Mouse (Mus musculus) heart, embryonic 12.5 days (tissue): ENCODE data around the gene Fanca. TPM values are rescaled to one million over a fixed set of nuclear protein-coding genes. Genes with fewer than 3 reads are reported as not detected.
A peak's percentile ranks its signal among the peaks of the same experiment; 100 is the strongest.

Source experiments
- ATAC-seq: fragments of 200-750 bp; cut with Nextera tagmentation; 2 replicates; pipeline ENCODE4 v1.8.0; 2017; ENCODE audit warnings: moderate TSS enrichment, moderate library complexity; ENCODE audit not compliant: insufficient number of reproducible peaks, low FRiP score
- H3K27ac ChIP-seq: fragments of 300-500 bp; sonication (generic); 2 replicates; pipeline ENCODE4 v1.5.1; 2016; ENCODE audit warnings: mild to moderate bottlenecking, moderate library complexity; ENCODE audit not compliant: poor library complexity, severe bottlenecking
- H3K27me3 ChIP-seq: fragments of 300-500 bp; sonication (generic); replicated peaks from 2 replicates; pipeline ENCODE4 v1.6.1; 2016; ENCODE audit warnings: mild to moderate bottlenecking, moderate library complexity
- H3K36me3 ChIP-seq: fragments of 300-500 bp; sonication (generic); 2 replicates; pipeline ENCODE4 v1.6.1; 2016; ENCODE audit warnings: mild to moderate bottlenecking, moderate library complexity
- H3K4me1 ChIP-seq: fragments of 300-500 bp; sonication (generic); replicated peaks from 2 replicates; pipeline ENCODE4 v1.6.1; 2016; ENCODE audit warnings: mild to moderate bottlenecking
- H3K4me2 ChIP-seq: fragments of 300-500 bp; sonication (generic); 2 replicates; pipeline ENCODE4 v1.6.1; 2016; ENCODE audit warnings: mild to moderate bottlenecking, moderate library complexity
- H3K4me3 ChIP-seq: fragments of 300-500 bp; sonication (generic); 2 replicates; pipeline ENCODE4 v1.5.1; 2016; ENCODE audit warnings: mild to moderate bottlenecking
- H3K9ac ChIP-seq: fragments of 300-500 bp; sonication (generic); 2 replicates; pipeline ENCODE4 v1.6.1; 2016; ENCODE audit warnings: mild to moderate bottlenecking, moderate library complexity
- H3K9me3 ChIP-seq: fragments of 300-500 bp; sonication (generic); replicated peaks from 2 replicates; pipeline ENCODE4 v1.6.1; 2016; ENCODE audit warnings: mild to moderate bottlenecking, moderate library complexity
- WGBS: fragments of 180-500 bp; shearing (Covaris S2); methylation state at CpG from one replicate; pipeline ENCODE4 v1.1.7; 2016; 5-methylcytosine and 5-hydroxymethylcytosine counted together
- polyA plus RNA-seq: library from polyadenylated mRNA; unstranded; fragments of >200 nt; fragmentation: Nextera tagmentation; extraction: Ambion mirVana; gene quantifications from 2 replicates; pipeline ENCODE4 v1.2.1, GENCODE M21; 2016

Gene Fanca
- polyA plus RNA-seq, result 23.0 and 23.6 TPM in 2 replicates

DNA sequence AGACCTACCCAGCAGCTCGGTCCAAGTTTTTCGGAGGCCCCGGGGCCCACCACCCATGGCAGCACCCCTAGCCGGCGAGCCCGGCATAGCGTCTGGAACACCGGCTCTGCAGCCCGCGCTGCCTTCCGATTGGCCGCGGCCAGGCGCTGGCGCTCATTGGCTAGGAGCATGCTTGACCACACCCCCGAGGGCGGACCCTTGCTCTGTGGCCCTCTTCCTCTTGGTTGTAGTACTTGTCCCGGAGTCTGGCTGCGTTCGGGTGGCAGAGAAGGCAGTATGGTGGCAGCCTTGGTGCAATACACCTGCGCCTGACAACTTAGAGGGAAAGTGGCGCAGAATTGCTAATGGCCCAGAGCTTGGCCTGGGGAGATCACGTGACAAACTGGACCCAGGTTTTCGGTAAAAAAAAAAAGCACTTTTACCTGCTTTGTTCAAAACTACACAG is at the start of gene Fanca:
Fanca (minus strand) TSS at position 110 of the 445 bp plus-strand sequence.
- H3K4me3 ChIP-seq, result peak within 1 kb of the TSS; percentile 71
- H3K9me3 ChIP-seq, result no peaks in the 10 kb centered on the region
- peaks cover 4% of the 10 kb centered on the region; the same call in 1 of the 2 replicates for H3K36me3 ChIP-seq
- no peaks in the 10 kb centered on the region for H3K27me3 ChIP-seq
- peaks cover 15% of the 10 kb centered on the region for H3K4me1 ChIP-seq
- no peak within 1 kb of the TSS for H3K27ac ChIP-seq
- H3K9ac ChIP-seq, result peak within 1 kb of the TSS; percentile 80
- H3K4me2 ChIP-seq, result peak within 1 kb of the TSS; percentile 80
- peak; percentile 99 for ATAC-seq
- 0% methylated on average over 24 of the region's 24 CpGs for WGBS

DNA sequence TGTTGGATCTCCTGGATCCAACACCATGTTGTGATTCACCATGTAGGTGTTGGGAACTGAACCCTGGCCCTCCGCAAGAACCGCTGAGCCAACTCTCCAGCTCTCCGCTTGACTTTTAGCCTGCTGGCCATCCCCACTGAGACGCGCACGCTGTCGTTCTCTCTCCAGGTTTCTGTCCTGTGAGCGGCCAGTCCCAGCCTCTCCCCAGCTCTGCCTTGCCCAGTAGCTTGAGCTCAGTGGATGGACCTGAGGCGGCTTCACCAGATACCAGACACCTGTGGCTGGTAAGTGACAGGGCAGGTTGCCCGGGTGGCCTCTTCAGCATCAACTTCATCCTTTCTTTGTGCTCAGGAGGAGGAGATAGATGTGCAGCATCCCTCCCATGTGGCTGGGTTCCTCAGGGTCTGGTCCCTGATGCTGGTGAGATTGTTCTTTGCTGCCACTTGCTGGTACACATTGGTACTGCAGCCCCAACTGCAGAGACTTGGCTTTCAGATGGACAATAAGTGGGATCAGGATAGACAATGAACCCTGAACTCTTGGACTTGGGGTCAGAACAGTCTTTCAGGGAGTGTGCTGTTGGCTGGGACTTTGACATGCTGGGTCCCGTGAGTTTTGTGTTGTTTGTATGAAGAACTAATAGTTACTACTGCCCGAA is 42.8 kb upstream of the Fanca start:
- Histone ChIP-seq H3K9me3 (no peaks in the 10 kb centered on the region), H3K27me3 (0 out of 2 replicates have a peak, but pooled peaks cover 4% of the 10 kb centered on the region), H3K4me1 (no peaks in the 10 kb centered on the region), H3K27ac (no peak overlapping the region), H3K4me3 (no peak overlapping the region), H3K9ac (no peak overlapping the region), H3K36me3 (no peaks in the 10 kb centered on the region), H3K4me2 (no peak overlapping the region)
- ATAC-seq, result no peak
- WGBS, result 44% methylated on average over 12 of the region's 12 CpGs

GRCm38 (mm10) chr8:123353216-123353615 is 34.8 kb upstream of the Fanca start:
- Histone ChIP-seq H3K27ac (no peak overlapping the region), H3K27me3 (peaks cover 27% of the 10 kb centered on the region), H3K9me3 (no peaks in the 10 kb centered on the region), H3K4me1 (peaks cover 16% of the 10 kb centered on the region), H3K36me3 (no peaks in the 10 kb centered on the region), H3K9ac (no peak overlapping the region), H3K4me3 (no peak overlapping the region), H3K4me2 (no peak overlapping the region)
- WGBS, result 56% methylated on average over 11 of the region's 11 CpGs
- ATAC-seq, result no peak

DNA sequence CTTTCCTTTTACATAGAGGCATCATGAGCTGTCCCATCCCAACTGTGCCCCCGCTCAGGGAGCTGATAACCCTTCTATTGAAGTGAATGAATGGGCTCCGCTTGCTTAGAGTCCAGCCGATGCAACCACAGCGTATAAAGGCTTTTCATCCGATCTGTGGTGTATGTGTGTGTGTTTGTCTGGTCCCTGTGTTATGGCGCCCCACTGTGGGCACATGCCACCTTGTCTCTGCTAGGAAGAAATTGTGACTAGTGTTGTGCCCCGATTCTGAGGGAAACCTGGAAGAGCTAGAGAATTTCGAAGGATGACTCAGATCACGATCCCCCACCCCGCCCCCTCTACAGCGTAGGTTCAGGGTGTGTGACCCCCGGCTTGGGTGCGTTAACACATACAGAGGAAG is 34.4 kb upstream of the Fanca start:
- Histone ChIP-seq H3K27ac (no peak overlapping the region), H3K4me2 (no peak overlapping the region), H3K4me1 (peaks cover 20% of the 10 kb centered on the region), H3K36me3 (no peaks in the 10 kb centered on the region), H3K4me3 (no peak overlapping the region), H3K9ac (no peak overlapping the region), H3K27me3 (peaks cover 27% of the 10 kb centered on the region), H3K9me3 (no peaks in the 10 kb centered on the region)
- no peak for ATAC-seq
- WGBS, result 47% methylated on average over 13 of the region's 13 CpGs

GRCm38 (mm10) chr8:123352118-123352517 is 33.7 kb upstream of the Fanca start:
- 77% methylated on average over 12 of the region's 12 CpGs for WGBS
- ATAC-seq, result no peak
- Histone ChIP-seq H3K36me3 (no peaks in the 10 kb centered on the region), H3K4me1 (peaks cover 23% of the 10 kb centered on the region), H3K9me3 (no peaks in the 10 kb centered on the region), H3K27ac (no peak overlapping the region), H3K4me2 (no peak overlapping the region), H3K9ac (no peak overlapping the region), H3K4me3 (no peak overlapping the region), H3K27me3 (peaks cover 27% of the 10 kb centered on the region)

DNA sequence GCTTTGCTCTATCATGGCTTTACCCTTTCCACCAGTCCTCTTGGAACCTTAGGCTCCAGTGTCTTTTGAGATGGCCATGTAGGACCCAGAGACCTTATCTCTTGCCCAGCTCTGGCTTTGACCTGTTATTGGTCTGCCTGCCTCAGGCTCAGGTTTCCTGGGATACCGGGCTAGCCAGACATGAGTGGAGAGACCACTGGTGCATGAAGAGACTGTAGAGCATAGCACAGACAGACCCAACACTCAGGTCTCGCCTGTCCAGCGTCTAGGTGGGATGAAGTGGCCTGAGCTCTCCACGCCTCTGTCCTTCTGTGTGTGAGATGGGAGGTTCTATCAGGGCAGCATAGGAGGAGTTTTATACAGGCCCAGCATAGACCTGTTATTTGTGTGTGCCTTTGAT is 30.7 kb upstream of the Fanca start:
- H3K4me1 ChIP-seq, result peaks cover 21% of the 10 kb centered on the region
- H3K27me3 ChIP-seq, result peaks cover 8% of the 10 kb centered on the region
- H3K9me3 ChIP-seq, result no peaks in the 10 kb centered on the region
- no peak overlapping the region for H3K4me3 ChIP-seq
- H3K4me2 ChIP-seq, result no peak overlapping the region
- H3K36me3 ChIP-seq, result no peaks in the 10 kb centered on the region
- H3K27ac ChIP-seq, result peak overlapping the region; percentile 60; the same call in 1 of the 2 replicates
- no peak overlapping the region for H3K9ac ChIP-seq
- 68% methylated on average over 4 of the region's 4 CpGs for WGBS
- ATAC-seq, result 0 out of 2 replicates have a peak, but pooled peaks have one; percentile 25

GRCm38 (mm10) chr8:123348237-123348843 is 30.0 kb upstream of the Fanca start:
- WGBS, result 27% methylated on average over 9 of the region's 9 CpGs

GRCm38 (mm10) chr8:123347293-123347692 is 28.9 kb upstream of the Fanca start:
- no peak overlapping the region for H3K4me2 ChIP-seq
- no peak overlapping the region for H3K4me3 ChIP-seq
- H3K27ac ChIP-seq, result no peak overlapping the region
- 52% methylated on average over 2 of the region's 2 CpGs for WGBS
- H3K36me3 ChIP-seq, result no peaks in the 10 kb centered on the region
- peaks cover 28% of the 10 kb centered on the region for H3K4me1 ChIP-seq
- ATAC-seq, result no peak
- H3K27me3 ChIP-seq, result no peaks in the 10 kb centered on the region; the same call in 1 of the 2 replicates
- H3K9me3 ChIP-seq, result no peaks in the 10 kb centered on the region
- no peak overlapping the region for H3K9ac ChIP-seq

More at GRCm38 (mm10) chr8:123348237-123348843, 30.0 kb upstream of the Fanca start:
- peak; percentile 56 for ATAC-seq
- Histone ChIP-seq H3K4me2 (peak overlapping the region; percentile 5; the same call in 1 of the 2 replicates), H3K27me3 (peaks cover 1% of the 10 kb centered on the region), H3K9ac (no peak overlapping the region), H3K4me1 (peaks cover 26% of the 10 kb centered on the region), H3K9me3 (no peaks in the 10 kb centered on the region), H3K4me3 (no peak overlapping the region), H3K36me3 (no peaks in the 10 kb centered on the region), H3K27ac (peak overlapping the region; percentile 60)

- H3K9me3 ChIP-seq, result no peaks in the 10 kb centered on the region
- no peak overlapping the region for H3K4me3 ChIP-seq
- H3K4me2 ChIP-seq, result no peak overlapping the region
- ATAC-seq, result no peak
- no peaks in the 10 kb centered on the region for H3K36me3 ChIP-seq
- 74% methylated on average over 6 of the region's 6 CpGs for WGBS
- H3K9ac ChIP-seq, result no peak overlapping the region
- H3K27me3 ChIP-seq, result no peaks in the 10 kb centered on the region; the same call in 1 of the 2 replicates
- H3K4me1 ChIP-seq, result peaks cover 28% of the 10 kb centered on the region
- no peak overlapping the region for H3K27ac ChIP-seq
Observed at GRCm38 (mm10) chr8:123345856-123346255, 27.5 kb upstream of the Fanca start.

GRCm38 (mm10) chr8:123345135-123345534 is 26.8 kb upstream of the Fanca start:
- 73% methylated on average over 8 of the region's 8 CpGs for WGBS
- no peaks in the 10 kb centered on the region for H3K36me3 ChIP-seq
- H3K4me3 ChIP-seq, result no peak overlapping the region
- no peaks in the 10 kb centered on the region; the same call in 1 of the 2 replicates for H3K27me3 ChIP-seq
- H3K9me3 ChIP-seq, result peaks cover under 1% of the 10 kb centered on the region
- H3K4me2 ChIP-seq, result no peak overlapping the region
- peaks cover 28% of the 10 kb centered on the region for H3K4me1 ChIP-seq
- no peak overlapping the region for H3K27ac ChIP-seq
- no peak for ATAC-seq
- no peak overlapping the region for H3K9ac ChIP-seq

GRCm38 (mm10) chr8:123343422-123343821 is 25.0 kb upstream of the Fanca start:
- peaks cover 5% of the 10 kb centered on the region for H3K9me3 ChIP-seq
- peaks cover 20% of the 10 kb centered on the region for H3K4me1 ChIP-seq
- 72% methylated on average over 12 of the region's 12 CpGs for WGBS
- no peak overlapping the region for H3K4me2 ChIP-seq
- no peak overlapping the region for H3K9ac ChIP-seq
- 0 out of 2 replicates have a peak overlapping the region, but pooled peaks have one; percentile 4 for H3K27ac ChIP-seq
- H3K27me3 ChIP-seq, result no peaks in the 10 kb centered on the region; the same call in 1 of the 2 replicates
- H3K36me3 ChIP-seq, result no peaks in the 10 kb centered on the region
- H3K4me3 ChIP-seq, result no peak overlapping the region
- no peak for ATAC-seq
